ENCODE assay signal across 18 mouse cellular contexts in genomic region chr2:161012577-161013251, GRCm38 (mm10).
DNase-seq lines count a peak whose midpoint lies in the region.
"Had no signal": no experiment of that assay in that cellular context is flagged by ENCODE, and none has a peak within 500 bp of the region (broad histone marks: within the 10 kb centered on the region; RNA-seq: fewer than 3 reads in every experiment).

No protein-coding gene starts in this region.

- intact Hi-C loops in left cerebral cortex, postnatal 10 days (cut with DNase I): no loop called here
- intact Hi-C loops in left cerebral cortex, postnatal 25 days (cut with DNase I): loop anchor here (2.0 kb wide), 1 partner anchor 30 kb away; no protein-coding TSS in a partner anchor

- DNase-seq in kidney, adult 18-20 months: peak; percentile 22
- DNase-seq in kidney, postnatal 10 days: no peak
- DNase-seq in left cerebral cortex, adult 18-20 months (ENCODE audit: low spot score in 2 of 2): peak; percentile 41 to 54
- no peak for DNase-seq in left cerebral cortex, postnatal 10 days (ENCODE audit: extremely low spot score in 1 of 2, low spot score in 2 of 2)
- peak; percentile 69 for DNase-seq in brain, adult 2 months (ENCODE audit: low read depth, low spot score)
- DNase-seq in left cerebral cortex, postnatal 25 days (ENCODE audit: low spot score in 2 of 2): peak; percentile 29 to 69
- no peak for DNase-seq in cerebellum, postnatal 10 days
- DNase-seq in neural tube, embryonic 10.5 days (ENCODE audit: extremely low spot score, low spot score): no peak
- DNase-seq: cerebellum, adult 11-12 months; cerebellum, postnatal 14 days; gastrocnemius, postnatal 10 days; heart, adult 18-20 months; heart, postnatal 10 days; liver, embryonic 13.5 days; lung, adult 2 months; lung, postnatal 14 days; thymus, adult 2 months; thymus, postnatal 4 days had no signal

Comparison
In these comparisons a context has a peak if more than half of its experiments do, and no peak if none do; other contexts are left out.
1. DNase-seq: peak in kidney, adult 18-20 months (single experiment), left cerebral cortex, adult 18-20 months (2 of 2), brain, adult 2 months (single experiment) and left cerebral cortex, postnatal 25 days (2 of 2); none in kidney, postnatal 10 days (single experiment), left cerebral cortex, postnatal 10 days (0 of 2), cerebellum, postnatal 10 days (0 of 2) and neural tube, embryonic 10.5 days (single experiment).